ENCODE assay signal across 8 mouse cellular contexts in the genomic region with DNA sequence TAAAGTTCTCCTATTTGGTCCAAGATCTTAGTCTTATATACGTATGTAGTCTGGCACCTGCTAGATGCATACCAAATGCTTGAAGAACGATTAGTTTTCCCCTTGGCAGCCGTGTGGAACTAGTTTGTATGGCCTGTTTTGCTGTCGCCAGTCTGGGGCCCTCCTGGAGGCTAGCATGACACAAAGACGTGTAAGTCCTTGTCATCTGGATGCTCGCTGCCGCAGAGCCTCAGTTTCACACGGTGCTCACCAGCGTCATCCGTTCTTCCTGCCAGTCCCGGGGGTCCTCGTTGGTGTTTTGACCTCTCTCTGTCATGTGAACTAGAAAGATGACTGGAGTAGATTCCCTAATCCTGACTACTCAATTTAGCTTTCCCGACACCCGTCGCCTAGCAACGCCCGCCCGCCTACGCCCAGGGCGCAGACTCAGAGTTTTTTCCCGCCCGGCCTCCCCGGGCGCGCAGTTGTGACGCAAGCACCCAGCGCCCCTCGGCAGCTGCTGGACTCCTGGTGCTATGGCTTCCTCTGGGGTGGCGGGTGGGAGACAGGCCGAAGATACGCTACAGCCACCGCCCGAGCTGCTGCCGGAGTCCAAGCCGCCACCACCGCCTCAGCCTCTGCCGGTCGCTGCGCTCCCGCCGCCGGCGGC. TPM values are rescaled to one million over a fixed set of nuclear protein-coding genes. Genes with fewer than 3 reads are reported as not detected.
DNase-seq lines count a peak whose midpoint lies in the region; ATAC-seq and TF ChIP-seq lines count a peak whose summit lies in the region.

A gene (plus strand): TSS at position 455 of the 649 bp plus-strand sequence.

- H3K36me3 ChIP-seq in hindbrain, embryonic 16.5 days (ENCODE audit: control insufficient read depth, insufficient read depth, low read length), result no peaks in the 10 kb centered on the region

- DNase-seq in T-cell, adult 2 months (ENCODE audit: low spot score), result peak; percentile 89
- peak; percentile 91 to 93 for DNase-seq in cerebellum, postnatal 36 days
- DNase-seq in gastrocnemius, adult 18-20 months (ENCODE audit: low spot score), result peak; percentile 94
- DNase-seq in left cerebral cortex, adult 2 months (ENCODE audit: extremely low spot score in 1 of 2, low spot score in 2 of 2), result peak; percentile 97 to 99
- DNase-seq in right cerebral cortex, adult 2 months (ENCODE audit: low spot score in 2 of 2), result peak; percentile 97 to 98
- DNase-seq in urinary bladder, postnatal 14 days (ENCODE audit: low spot score), result peak; percentile 95

- H3K27me3 ChIP-seq in hindbrain, embryonic 16.5 days (replicated peaks; ENCODE audit: control insufficient read depth, insufficient read depth, low read length), result no peaks in the 10 kb centered on the region

- no peak; the same call in 1 of the 2 replicates for TF ChIP-seq CTCF in left cerebral cortex, adult 2 months (IDR thresholded peaks at IDR 0.05)

- peak within 1 kb of the TSS; percentile 79 for H3K4me2 ChIP-seq in hindbrain, embryonic 16.5 days (ENCODE audit: low read length)

- peaks cover 16% of the 10 kb centered on the region for H3K4me1 ChIP-seq in hindbrain, embryonic 16.5 days (ENCODE audit: control insufficient read depth, insufficient read depth, low read depth, low read length)

- WGBS in hindbrain, embryonic 16.5 days, result under 1% methylated on average over 41 of the region's 43 CpGs

- no peaks in the 10 kb centered on the region for H3K9me3 ChIP-seq in hindbrain, embryonic 16.5 days (ENCODE audit: control insufficient read depth, low read length)

- H3K4me3 ChIP-seq in hindbrain, embryonic 16.5 days (ENCODE audit: low read length), result peak within 1 kb of the TSS; percentile 99
- H3K4me3 ChIP-seq in left cerebral cortex, adult 2 months, result peak within 1 kb of the TSS; percentile 77

- intact Hi-C loops in left cerebral cortex, adult 2 months (cut with DNase I), result loop anchor here (5.0 kb wide), 1 partner anchor 286 kb away; a partner anchor contains a TSS

- ATAC-seq in hindbrain, embryonic 16.5 days, result peak; percentile 97
- ATAC-seq in megakaryocyte, adult 5-6 weeks (ENCODE audit: poor library complexity, severe bottlenecking), result peak; percentile 97

- H3K9ac ChIP-seq in hindbrain, embryonic 16.5 days (ENCODE audit: low read depth, low read length), result peak within 1 kb of the TSS; percentile 99

- H3K27ac ChIP-seq in hindbrain, embryonic 16.5 days (ENCODE audit: low read depth, low read length), result peak within 1 kb of the TSS; percentile 85
- peak within 1 kb of the TSS; percentile 93 for H3K27ac ChIP-seq in left cerebral cortex, adult 2 months

RNA-seq across cellular contexts. Expression of the gene that starts here (rescaled TPM):
- total RNA-seq in gastrocnemius, adult 18-20 months (2021), result 10 to 100 TPM; 21.8 to 22.3 TPM
- 40.3 and 40.4 TPM in 2 replicates for polyA plus RNA-seq in hindbrain, embryonic 16.5 days (2015; fragmentation: Nextera tagmentation; extraction: Ambion mirVana)
- total RNA-seq in left cerebral cortex, adult 2 months (2021), result 10 to 100 TPM; 40.6 to 40.9 TPM
- total RNA-seq in megakaryocyte, adult 5-6 weeks (2015), result 10.3 and 11.0 TPM in 2 replicates
- total RNA-seq in megakaryocyte, adult 5-6 weeks (2017), result 14.0 and 14.1 TPM in 2 replicates

Comparison
In these comparisons a context has a peak if more than half of its experiments do, and no peak if none do; other contexts are left out.
1. Peak in every context shown above with its lines: DNase-seq, ATAC-seq, H3K4me3 ChIP-seq and H3K27ac ChIP-seq.